Mouse (Mus musculus): ENCODE data around the gene Lama1.

- TF ChIP-seq CTCF (IDR thresholded peaks at IDR 0.05; ENCODE audit: low read depth) (no peak), EP300 (IDR thresholded peaks at IDR 0.05; ENCODE audit: low read depth) (no peak)
Measured at GRCm38 (mm10) chr17:67735722-67736121, 38.7 kb downstream of the Lama1 start.
